Mouse (Mus musculus): Measurements from ENCODE around the gene Cdh15.

Gene Cdh15

GRCm38 (mm10) chr8:122844161-122844560, 3.6 kb upstream of the Cdh15 start:
- no peak for DNase-seq

DNA sequence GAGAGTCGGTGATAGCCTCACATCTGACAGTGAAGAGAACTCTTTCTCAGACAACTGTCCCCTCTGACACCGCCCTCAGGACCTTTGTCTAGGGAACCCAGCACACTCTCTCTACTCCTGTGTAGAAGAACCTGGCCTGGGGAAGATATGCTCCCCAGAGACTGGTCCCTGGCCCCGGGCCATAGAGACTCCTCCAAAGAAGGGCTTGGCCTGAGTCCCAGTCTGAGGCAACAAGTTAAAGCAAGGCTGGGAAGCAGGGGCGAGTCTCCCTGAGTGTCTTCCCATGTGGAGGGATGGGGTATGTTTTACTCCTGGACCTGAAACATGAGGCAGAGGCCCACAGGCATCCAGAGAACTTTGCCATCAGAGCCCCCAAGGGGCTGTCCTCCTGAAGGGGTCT, 2.1 kb upstream of the Cdh15 start:
- no peak for DNase-seq

DNA sequence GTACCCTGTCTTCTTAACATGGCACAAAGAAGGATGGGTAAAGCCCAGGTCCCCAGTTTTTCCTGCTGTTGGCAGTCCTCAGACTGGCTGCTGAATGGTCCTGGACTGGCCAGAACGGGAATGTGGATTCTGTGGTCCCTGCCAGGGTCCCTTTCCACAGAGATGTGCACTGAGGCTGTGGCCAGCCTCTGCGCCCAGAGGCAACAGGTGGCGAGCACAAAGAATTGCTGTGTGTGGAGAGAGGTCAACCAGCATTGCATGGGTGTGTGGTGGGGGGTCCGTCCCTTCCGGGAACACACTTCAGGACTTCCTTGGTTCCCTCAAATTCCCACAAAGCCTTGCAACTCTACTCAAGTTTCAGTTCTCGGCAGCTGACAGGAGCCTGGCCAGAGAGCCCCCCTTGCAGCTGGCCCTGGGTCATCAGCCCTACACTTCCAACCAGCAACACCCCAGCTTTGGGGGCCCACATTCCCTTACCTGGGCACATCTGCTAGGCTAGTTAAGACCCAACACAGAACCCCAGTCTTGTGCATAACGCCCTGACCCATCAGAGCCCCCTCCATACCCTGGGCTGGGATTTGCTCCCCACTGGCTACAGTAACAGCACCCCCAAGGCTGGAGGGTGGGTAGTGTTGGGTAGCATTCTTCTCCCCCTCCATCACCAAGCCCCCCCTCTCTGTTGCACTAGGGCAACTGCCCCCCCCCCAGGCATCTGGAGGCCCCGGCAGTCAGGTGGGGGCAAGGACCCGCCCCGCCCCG, 1.6 kb downstream of the Cdh15 start:
- no peak for DNase-seq

GRCm38 (mm10) chr8:122850641-122851240, 3.0 kb downstream of the Cdh15 start:
- DNase-seq = no peak

GRCm38 (mm10) chr8:122851692-122852545, 4.2 kb downstream of the Cdh15 start:
- DNase-seq = no peak

DNA sequence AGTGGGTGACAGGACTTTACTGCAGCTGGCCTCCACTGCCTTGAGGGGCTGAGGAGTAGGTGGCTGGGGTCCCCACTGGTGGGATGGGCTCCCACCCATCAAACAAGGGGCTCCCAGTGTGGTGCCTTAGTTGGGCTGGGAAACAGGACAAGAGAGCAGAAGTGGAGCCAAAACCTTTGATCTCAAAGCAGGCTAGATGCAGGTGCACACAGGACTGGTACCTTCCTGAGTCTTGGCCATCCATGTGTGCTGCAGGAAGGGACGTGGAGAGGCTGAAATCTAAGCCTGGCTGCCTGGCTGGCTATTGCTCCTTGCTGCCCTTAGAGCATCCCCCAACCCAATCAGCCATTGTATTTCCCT, 4.8 kb downstream of the Cdh15 start:
- no peak for DNase-seq

DNA sequence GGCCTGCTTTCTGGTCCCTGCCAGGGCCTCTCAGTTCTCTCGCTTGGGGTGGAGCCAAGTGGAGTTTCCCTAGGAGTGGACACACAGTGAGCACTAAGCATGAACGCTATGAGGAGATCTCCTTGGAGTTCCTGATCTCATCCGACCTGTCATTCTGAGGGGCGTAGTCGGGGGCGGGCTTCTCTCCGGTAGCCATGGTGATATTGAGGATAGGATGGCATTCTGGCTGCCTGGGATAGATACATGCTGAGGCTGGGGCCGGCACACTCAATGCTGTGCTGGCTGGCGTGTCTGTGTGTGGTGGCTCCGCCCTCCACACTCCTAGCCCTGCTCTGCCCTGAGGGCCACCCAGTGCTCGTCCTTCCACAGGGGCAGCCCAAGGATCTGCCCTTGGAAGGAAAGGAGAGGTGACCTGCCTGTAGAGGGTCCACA, 5.6 kb downstream of the Cdh15 start:
- no peak for DNase-seq

DNA sequence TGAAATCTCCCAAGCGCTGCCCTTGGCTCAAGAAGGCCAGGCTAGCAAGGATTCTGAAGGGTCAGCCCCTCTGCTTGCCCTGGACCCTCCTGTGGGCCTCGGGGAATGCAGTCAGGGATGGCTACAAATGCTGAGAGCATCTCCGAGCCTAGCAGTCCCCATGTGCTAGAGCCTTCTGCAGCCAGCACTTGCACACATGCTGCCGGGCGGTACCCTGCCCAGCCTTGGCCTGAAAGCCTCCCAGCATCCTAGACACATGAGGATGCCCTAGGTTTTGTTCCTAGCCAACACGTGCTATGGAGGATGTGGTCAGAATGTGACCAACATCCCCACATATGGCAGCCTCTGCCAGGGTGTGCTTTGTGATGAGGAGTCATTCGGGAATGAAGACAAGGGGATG, 6.6 kb downstream of the Cdh15 start:
- DNase-seq = no peak

- DNase-seq = no peak
Observed at GRCm38 (mm10) chr8:122855123-122855522, 7.4 kb downstream of the Cdh15 start.

GRCm38 (mm10) chr8:122856288-122856687, 8.5 kb downstream of the Cdh15 start:
- no peak for DNase-seq

- no peak for DNase-seq
Observed at GRCm38 (mm10) chr8:122859843-122860242, 12.1 kb downstream of the Cdh15 start.

GRCm38 (mm10) chr8:122864719-122865129, 17.0 kb downstream of the Cdh15 start:
- no peak for DNase-seq

DNA sequence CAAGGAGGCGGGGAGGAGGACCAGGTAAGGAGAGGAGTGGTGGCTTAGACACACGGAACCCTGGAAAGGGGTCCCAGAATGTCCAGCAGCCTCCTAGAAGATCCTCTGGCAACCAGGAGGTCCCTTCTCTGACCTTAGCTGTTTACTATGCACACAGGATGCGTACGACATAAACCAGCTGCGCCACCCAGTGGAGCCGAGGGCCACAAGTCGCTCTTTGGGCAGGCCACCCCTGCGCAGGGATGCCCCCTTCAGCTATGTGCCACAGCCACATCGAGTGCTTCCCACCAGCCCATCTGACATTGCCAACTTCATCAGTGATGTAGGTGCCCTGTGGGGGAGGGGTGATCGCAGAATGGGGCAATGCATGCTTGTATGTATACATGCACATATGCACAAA, 17.7 kb downstream of the Cdh15 start:
- DNase-seq = no peak

DNA sequence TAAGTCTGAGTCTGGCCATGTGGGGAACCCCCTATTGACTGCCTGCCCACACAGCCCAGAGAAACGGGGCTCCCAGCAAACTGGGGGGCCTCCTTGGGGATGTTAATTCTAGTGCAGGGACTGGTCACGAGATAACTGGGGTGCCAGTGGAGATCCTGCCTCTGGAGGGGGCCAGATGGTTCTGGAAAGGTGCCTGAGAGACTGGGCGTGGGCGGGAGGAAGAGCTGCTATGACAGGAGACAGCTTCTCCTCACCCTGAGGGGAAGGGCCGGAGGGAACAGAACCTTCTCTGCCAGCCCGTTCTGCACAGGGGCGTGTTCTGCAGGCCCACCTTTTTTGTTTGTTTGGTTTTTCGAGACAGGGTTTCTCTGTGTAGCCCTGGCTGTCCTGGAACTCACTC, 18.5 kb downstream of the Cdh15 start:
- no peak for DNase-seq

DNA sequence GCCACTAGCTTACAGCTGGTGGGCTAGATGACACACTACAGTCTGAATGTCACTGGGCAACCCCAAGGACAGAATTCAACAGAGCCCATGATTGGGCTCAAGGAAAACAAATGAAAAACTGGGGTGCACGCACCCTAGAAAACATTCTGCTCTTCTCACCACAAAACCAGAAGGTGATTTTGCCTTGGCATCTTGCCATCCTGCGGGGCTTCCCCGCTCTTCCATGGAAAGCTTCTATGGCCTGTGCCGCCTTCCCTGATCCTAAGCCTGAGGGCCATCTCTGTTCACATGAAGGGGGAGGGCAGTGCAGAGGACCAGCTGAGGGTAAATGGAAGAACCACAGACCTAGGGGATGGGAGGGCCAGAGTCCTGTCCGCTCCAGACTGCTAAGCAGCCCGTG, 20.2 kb downstream of the Cdh15 start:
- no peak for DNase-seq

DNA sequence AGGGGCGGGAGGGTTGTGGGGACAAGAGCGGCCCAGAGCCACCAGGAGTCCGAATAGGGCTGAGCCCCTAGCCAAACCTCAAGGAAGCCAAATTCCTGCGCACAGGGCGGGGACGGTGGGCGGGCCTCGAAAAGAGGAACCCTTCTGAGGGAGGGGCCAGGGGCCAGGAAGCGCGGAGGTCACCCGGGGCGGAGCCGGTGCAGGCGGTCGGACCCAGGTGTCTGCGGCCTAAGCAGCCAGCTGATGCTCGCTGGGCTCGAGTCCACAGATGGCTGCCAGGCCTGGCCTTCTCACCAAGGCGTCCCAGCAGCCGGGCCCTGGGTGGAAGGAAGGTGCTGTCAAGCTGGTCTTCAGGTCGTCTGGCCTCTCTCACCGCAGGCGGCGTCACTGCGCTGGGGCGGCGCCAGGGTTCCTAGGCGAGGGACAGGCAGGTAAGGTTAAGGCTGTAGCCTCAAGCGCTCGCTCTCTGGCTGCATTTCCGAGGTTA, 22.7 kb downstream of the Cdh15 start:
- peak; percentile 83 to 84 for DNase-seq

DNA sequence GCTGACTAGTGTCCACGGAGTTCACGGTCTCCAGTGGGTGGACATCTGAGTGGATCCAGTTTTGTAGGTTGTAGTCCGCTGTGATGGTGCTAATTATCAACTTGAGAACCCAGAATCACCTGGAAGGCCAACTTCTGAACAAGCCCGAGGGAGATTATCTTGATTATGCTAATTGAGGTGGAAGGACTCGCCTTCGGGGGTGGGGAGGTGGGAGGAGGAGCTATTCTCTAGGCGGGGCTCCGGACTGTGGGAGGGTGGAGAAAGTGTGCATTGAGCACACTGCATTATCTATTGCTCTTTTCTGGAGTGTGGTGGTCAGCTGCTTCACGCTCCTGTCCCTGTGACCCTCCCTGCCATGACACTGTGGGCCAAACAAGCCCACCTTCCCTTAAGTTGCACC, 23.9 kb downstream of the Cdh15 start:
- DNase-seq = no peak

DNA sequence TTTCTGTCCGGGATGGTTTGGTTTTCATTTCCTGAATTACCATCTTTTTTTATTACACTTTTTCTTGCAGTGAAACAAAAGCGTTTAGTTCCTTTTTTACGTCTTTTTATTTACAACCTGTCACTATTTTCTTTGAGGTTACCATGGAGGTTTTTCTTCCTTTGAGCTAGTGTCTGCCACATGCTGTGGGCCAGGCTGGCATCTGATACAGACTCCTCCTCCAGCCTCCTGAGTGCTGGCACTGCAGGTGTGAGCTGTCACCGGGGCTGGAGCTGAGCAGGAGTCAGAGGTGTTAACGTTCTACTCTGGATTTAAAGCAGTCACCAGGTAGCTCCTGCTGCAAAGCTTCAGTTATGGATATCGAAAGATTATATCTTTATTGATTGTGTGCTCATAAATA, 25.4 kb downstream of the Cdh15 start:
- no peak for DNase-seq

DNA sequence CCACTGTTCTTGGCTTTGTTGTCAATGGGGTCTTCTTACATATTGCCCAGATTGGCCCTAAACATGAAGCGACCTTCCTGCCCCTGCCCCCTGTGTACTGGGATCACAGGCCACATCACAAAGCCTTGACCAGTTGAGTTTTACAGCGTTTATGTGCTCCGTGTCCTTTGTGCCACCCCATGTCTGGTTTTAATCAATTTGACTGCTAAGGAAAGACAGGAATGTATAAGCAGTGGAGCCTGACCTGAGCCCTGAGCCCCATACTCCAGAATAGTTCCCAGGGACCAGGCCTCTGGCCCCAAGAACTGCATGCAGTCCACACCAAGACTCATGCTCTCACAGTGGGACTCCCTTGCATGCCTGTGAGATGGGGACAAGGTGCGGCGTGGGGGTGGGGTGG, 27.4 kb downstream of the Cdh15 start:
- DNase-seq = no peak

DNA sequence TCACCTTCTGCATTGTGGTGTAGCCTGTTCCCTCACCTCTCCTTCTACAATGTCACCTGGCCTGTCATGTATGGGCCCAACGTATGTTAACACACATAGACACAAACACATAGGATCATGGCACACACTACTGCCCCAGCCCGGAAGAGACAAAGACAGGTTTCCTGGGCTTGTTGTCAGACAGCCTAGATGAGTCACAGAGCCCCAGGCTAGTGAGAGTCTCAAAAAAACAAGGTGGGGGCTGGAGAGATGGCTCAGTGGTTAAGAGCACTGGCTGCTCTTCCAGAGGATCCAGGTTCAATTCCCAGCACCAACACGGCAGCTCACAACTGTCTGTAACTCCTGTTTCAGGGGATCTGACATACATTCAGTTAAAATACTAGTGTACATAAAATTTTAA, 30.5 kb downstream of the Cdh15 start:
- DNase-seq = no peak

DNA sequence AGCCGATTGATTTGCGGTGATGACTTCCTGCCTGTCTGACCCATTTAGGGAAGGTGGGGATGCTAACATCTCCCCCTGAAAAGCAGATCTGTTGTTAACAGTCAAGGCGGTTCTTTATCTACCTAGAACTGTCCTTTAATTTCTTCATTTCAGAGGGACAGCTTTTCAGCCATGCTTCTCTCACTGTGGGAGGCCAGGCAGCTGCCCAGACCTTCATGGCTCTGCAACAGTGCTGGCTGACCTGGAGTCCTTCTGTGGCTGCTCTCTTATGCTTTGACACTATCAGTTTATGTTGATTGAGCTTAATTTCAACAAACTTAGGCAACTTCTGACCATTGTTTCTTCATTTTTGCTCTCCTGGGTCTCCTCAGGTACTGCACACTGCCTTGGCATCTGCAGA, 32.5 kb downstream of the Cdh15 start:
- no peak for DNase-seq

GRCm38 (mm10) chr8:122883671-122884070, 35.9 kb downstream of the Cdh15 start:
- no peak for DNase-seq

- DNase-seq = no peak
Observed at GRCm38 (mm10) chr8:122891440-122891839, 43.7 kb downstream of the Cdh15 start.

DNA sequence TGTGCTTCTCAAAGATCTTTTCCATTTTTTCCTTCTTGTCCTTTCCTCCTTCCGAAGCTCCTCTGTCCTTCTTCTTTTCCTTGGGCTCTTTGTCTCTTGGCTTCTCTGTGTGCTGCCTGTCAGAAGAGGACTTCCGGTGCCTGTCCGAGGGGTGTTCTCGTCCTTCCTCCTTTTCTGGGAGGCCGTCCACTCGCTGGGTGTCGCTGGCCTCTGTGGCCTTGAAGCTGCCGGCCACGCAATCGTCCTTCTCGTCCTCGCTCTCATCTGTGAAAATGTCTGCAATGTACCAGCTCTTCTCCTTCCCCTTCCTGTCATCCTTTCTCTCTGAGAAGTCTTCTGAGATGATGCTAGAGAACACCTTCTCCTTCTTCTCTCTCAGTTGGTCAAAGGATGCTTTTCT, 45.7 kb downstream of the Cdh15 start:
- no peak for DNase-seq

All from lung, adult 18-20 months (tissue).